Comparison of ENCODE assay signal across 16 mouse cellular contexts in the genomic region with DNA sequence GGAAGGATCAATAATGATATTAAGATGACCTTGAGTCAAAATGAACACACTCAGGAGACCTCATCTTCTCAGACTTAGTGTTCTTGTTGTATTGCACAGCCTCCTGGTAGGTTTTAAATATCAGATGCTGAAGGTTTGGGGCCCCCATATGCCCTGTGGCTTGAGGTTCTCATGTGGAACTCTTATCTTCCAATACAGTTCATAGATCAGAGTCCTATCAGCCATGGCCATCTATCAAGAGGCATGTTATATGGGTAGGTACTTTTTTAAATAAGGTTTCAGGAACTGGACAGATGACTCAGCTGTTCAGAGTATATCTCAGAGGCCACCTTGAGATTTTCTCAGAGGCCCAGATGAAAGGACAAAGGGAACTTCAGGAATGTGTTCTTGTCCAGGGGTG.
"Had no signal": no experiment of that assay in that cellular context is flagged by ENCODE, and none has a peak within 500 bp of the region (broad histone marks: within the 10 kb centered on the region; RNA-seq: fewer than 3 reads in every experiment).

No protein-coding gene starts in this region.

- H3K4me3 ChIP-seq: neural tube, embryonic 13.5 days; neural tube, embryonic 15.5 days; stomach, embryonic 15.5 days had no signal

- H3K36me3 ChIP-seq: neural tube, embryonic 13.5 days; neural tube, embryonic 15.5 days; stomach, embryonic 15.5 days had no signal

- H3K27ac ChIP-seq: neural tube, embryonic 13.5 days; neural tube, embryonic 15.5 days; stomach, embryonic 15.5 days; stomach, postnatal 0 days had no signal

- DNase-seq: retina, postnatal 1 day; right cerebral cortex, adult 18-20 months; right cerebral cortex, postnatal 14 days; right cerebral cortex, postnatal 25 days; right cerebral cortex, postnatal 4 days; spleen, adult 18-20 months; thymus, adult 18-20 months; thymus, adult 2 months; thymus, postnatal 14 days; thymus, postnatal 25 days; thymus, postnatal 36 days; thymus, postnatal 4 days had no signal

- H3K4me1 ChIP-seq: neural tube, embryonic 13.5 days; neural tube, embryonic 15.5 days; stomach, embryonic 15.5 days had no signal

- H3K27me3 ChIP-seq: neural tube, embryonic 13.5 days; neural tube, embryonic 15.5 days; stomach, embryonic 15.5 days had no signal

- H3K9me3 ChIP-seq: neural tube, embryonic 13.5 days; neural tube, embryonic 15.5 days; stomach, embryonic 15.5 days had no signal
